8 mouse cellular contexts compared by ENCODE assay signal in the genomic region with DNA sequence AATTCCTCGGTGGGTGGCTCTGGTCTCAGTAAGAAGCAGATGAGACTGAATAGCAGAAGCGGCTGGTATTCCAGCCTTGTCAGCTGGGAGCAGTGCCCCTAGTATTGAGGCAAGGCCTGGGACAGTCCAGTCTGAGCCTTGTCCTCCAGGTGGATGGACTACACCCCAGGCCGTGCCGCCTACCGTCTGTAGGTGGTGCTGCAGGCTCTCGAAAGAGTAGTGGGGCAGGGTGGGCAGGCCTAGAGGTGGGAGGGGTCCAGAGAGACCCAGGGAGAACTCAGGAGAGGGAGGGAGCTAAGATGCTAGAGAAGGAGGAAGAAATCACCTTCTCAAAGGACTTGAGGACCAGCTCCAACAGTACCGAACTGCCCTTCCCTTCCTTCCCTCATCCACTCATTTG.
DNase-seq lines count a peak whose midpoint lies in the region; ATAC-seq and TF ChIP-seq lines count a peak whose summit lies in the region.

No protein-coding gene starts in this region.

- no peak overlapping the region for H3K4me2 ChIP-seq in intestine, embryonic 14.5 days (ENCODE audit: low read length)
- no peak overlapping the region for H3K4me2 ChIP-seq in intestine, embryonic 16.5 days (ENCODE audit: low read depth, low read length)
- H3K4me2 ChIP-seq in intestine, postnatal 0 days (replicated peaks; ENCODE audit: low read depth), result no peak overlapping the region

- 17% methylated on average over 7 of the region's 7 CpGs for WGBS in intestine, embryonic 14.5 days
- 18% methylated on average over 6 of the region's 7 CpGs for WGBS in intestine, embryonic 16.5 days
- WGBS in intestine, postnatal 0 days, result 28% methylated on average over 7 of the region's 7 CpGs

- no peaks in the 10 kb centered on the region for H3K4me1 ChIP-seq in intestine, embryonic 14.5 days (replicated peaks; ENCODE audit: control insufficient read depth, insufficient read depth, low read length)
- peaks cover 4% of the 10 kb centered on the region; the same call in 1 of the 2 replicates for H3K4me1 ChIP-seq in intestine, embryonic 16.5 days (ENCODE audit: control insufficient read depth, insufficient read depth, low read length)
- peaks cover 18% of the 10 kb centered on the region for H3K4me1 ChIP-seq in E14TG2a.4 (replicated peaks; ENCODE audit: low read depth, low read length)
- peaks cover 7% of the 10 kb centered on the region; the same call in 1 of the 2 replicates for H3K4me1 ChIP-seq in cortical plate, adult 2 months (ENCODE audit: control insufficient read depth, insufficient read depth, low read length)
- H3K4me1 ChIP-seq in intestine, postnatal 0 days (replicated peaks; ENCODE audit: control insufficient read depth, insufficient read depth, low read length), result no peaks in the 10 kb centered on the region

- no peak for TF ChIP-seq POLR2A in cortical plate, adult 2 months (IDR thresholded peaks at IDR 0.05; ENCODE audit: extremely low read depth, insufficient read depth, low read length)

- no peaks in the 10 kb centered on the region for H3K9me3 ChIP-seq in intestine, embryonic 14.5 days (ENCODE audit: control insufficient read depth, low read length)
- H3K9me3 ChIP-seq in intestine, embryonic 16.5 days (ENCODE audit: control insufficient read depth, low read length), result no peaks in the 10 kb centered on the region
- peaks cover 6% of the 10 kb centered on the region; the same call in 1 of the 2 replicates for H3K9me3 ChIP-seq in E14TG2a.4 (ENCODE audit: low read length)
- no peaks in the 10 kb centered on the region for H3K9me3 ChIP-seq in intestine, postnatal 0 days (ENCODE audit: control insufficient read depth)

- no peak for ATAC-seq in intestine, embryonic 14.5 days (replicated peaks; ENCODE audit: low FRiP score, low TSS enrichment, low read depth)
- ATAC-seq in intestine, embryonic 16.5 days, result no peak
- no peak for ATAC-seq in intestine, postnatal 0 days
- ATAC-seq in monocyte, adult 5-6 weeks (replicated peaks; ENCODE audit: insufficient number of reproducible peaks, low FRiP score, low TSS enrichment, poor library complexity, severe bottlenecking), result no peak

- peak; percentile 29 for TF ChIP-seq CTCF in E14TG2a.4 (conservative IDR thresholded peaks at IDR 0.05; ENCODE audit: low read length)
- peak; percentile 52 for TF ChIP-seq CTCF in cortical plate, adult 2 months (IDR thresholded peaks at IDR 0.05; ENCODE audit: extremely low read depth, insufficient read depth, low read length)
- TF ChIP-seq CTCF in intestine, postnatal 0 days (IDR thresholded peaks at IDR 0.05; ENCODE audit: low read depth), result peak; percentile 68

- no peaks in the 10 kb centered on the region for H3K36me3 ChIP-seq in intestine, embryonic 14.5 days (ENCODE audit: control insufficient read depth, insufficient read depth, low read length)
- no peaks in the 10 kb centered on the region for H3K36me3 ChIP-seq in intestine, embryonic 16.5 days (ENCODE audit: control insufficient read depth, insufficient read depth, low read length)
- no peaks in the 10 kb centered on the region for H3K36me3 ChIP-seq in E14TG2a.4 (ENCODE audit: insufficient read depth, low read length)
- no peaks in the 10 kb centered on the region for H3K36me3 ChIP-seq in intestine, postnatal 0 days (ENCODE audit: control insufficient read depth, insufficient read depth)

- H3K9ac ChIP-seq in intestine, embryonic 14.5 days (ENCODE audit: low read length), result no peak overlapping the region
- H3K9ac ChIP-seq in intestine, embryonic 16.5 days (ENCODE audit: low read depth, low read length), result no peak overlapping the region
- no peak overlapping the region for H3K9ac ChIP-seq in intestine, postnatal 0 days (ENCODE audit: low read depth, low read length)

- DNase-seq in intestine, embryonic 14.5 days (ENCODE audit: low spot score), result peak; percentile 64
- peak; percentile 62 for DNase-seq in retina, postnatal 1 day
- no peak for DNase-seq in gastrocnemius, postnatal 25 days

- no peak overlapping the region for H3K4me3 ChIP-seq in intestine, embryonic 14.5 days (ENCODE audit: low read depth, low read length)
- no peak overlapping the region for H3K4me3 ChIP-seq in intestine, embryonic 16.5 days (ENCODE audit: low read length)
- no peak overlapping the region for H3K4me3 ChIP-seq in E14TG2a.4 (replicated peaks; ENCODE audit: low read length)
- no peak overlapping the region for H3K4me3 ChIP-seq in cortical plate, adult 2 months (ENCODE audit: insufficient read depth, low read length)
- H3K4me3 ChIP-seq in intestine, postnatal 0 days (ENCODE audit: low read depth, low read length), result no peak overlapping the region

- no peak overlapping the region for H3K27ac ChIP-seq in intestine, embryonic 14.5 days (ENCODE audit: low read depth)
- H3K27ac ChIP-seq in intestine, embryonic 16.5 days (ENCODE audit: low read length), result no peak overlapping the region
- no peak overlapping the region for H3K27ac ChIP-seq in cortical plate, adult 2 months (ENCODE audit: insufficient read depth, low read length)
- no peak overlapping the region for H3K27ac ChIP-seq in intestine, postnatal 0 days (ENCODE audit: low read depth, low read length)

- H3K27me3 ChIP-seq in intestine, embryonic 14.5 days (replicated peaks; ENCODE audit: control insufficient read depth, insufficient read depth, low read length), result 0 out of 2 replicates have a peak, but pooled peaks cover 3% of the 10 kb centered on the region
- H3K27me3 ChIP-seq in intestine, embryonic 16.5 days (replicated peaks; ENCODE audit: control insufficient read depth, insufficient read depth, low read length), result peaks cover 2% of the 10 kb centered on the region; the same call in 1 of the 2 replicates
- H3K27me3 ChIP-seq in E14TG2a.4 (ENCODE audit: insufficient read depth, low read length), result peaks cover 15% of the 10 kb centered on the region; the same call in 1 of the 2 replicates
- 0 out of 2 replicates have a peak, but pooled peaks cover 3% of the 10 kb centered on the region for H3K27me3 ChIP-seq in intestine, postnatal 0 days (replicated peaks; ENCODE audit: control insufficient read depth, insufficient read depth, low read length)
